Mouse (Mus musculus) embryonic facial prominence, embryonic 11.5 days (tissue): Measurements from ENCODE around the gene Gm15737. TPM values are rescaled to one million over a fixed set of nuclear protein-coding genes. Genes with fewer than 3 reads are reported as not detected.

Source experiments
- ATAC-seq: fragments of 200-750 bp; cut with Nextera tagmentation; replicated peaks from 2 replicates; pipeline ENCODE4 v1.8.0; 2017; ENCODE audit warnings: low read depth; ENCODE audit not compliant: insufficient number of reproducible peaks, low FRiP score, low TSS enrichment
- DNase-seq: peaks from one replicate; pipeline ENCODE4 v3.0.0-alpha.2; 2015; ENCODE audit warnings: low spot score
- H3K27ac ChIP-seq: fragments of 300-500 bp; sonication (generic); replicated peaks from 2 replicates; pipeline ENCODE4 v1.5.1; 2014; ENCODE audit warnings: mild to moderate bottlenecking, low read depth, low read length, control low read depth
- H3K27me3 ChIP-seq: fragments of 300-500 bp; sonication (generic); 2 replicates; pipeline ENCODE4 v1.6.1; 2014; ENCODE audit warnings: mild to moderate bottlenecking, low read length, moderate library complexity, mixed read lengths; ENCODE audit not compliant: control insufficient read depth, insufficient read depth
- H3K36me3 ChIP-seq: fragments of 300-500 bp; sonication (generic); replicated peaks from 2 replicates; pipeline ENCODE4 v1.6.1; 2014; ENCODE audit warnings: low read depth, mild to moderate bottlenecking, low read length, moderate library complexity, mixed read lengths; ENCODE audit not compliant: control insufficient read depth, insufficient read depth
- H3K4me1 ChIP-seq: fragments of 300-500 bp; sonication (generic); 2 replicates; pipeline ENCODE4 v1.6.1; 2014; ENCODE audit warnings: low read length, mixed read lengths; ENCODE audit not compliant: control insufficient read depth, insufficient read depth
- H3K4me2 ChIP-seq: fragments of 300-500 bp; sonication (generic); 2 replicates; pipeline ENCODE4 v1.6.1; 2014; ENCODE audit warnings: low read depth, mild to moderate bottlenecking, control low read depth, low read length, moderate library complexity
- H3K4me3 ChIP-seq: fragments of 300-500 bp; sonication (generic); 2 replicates; pipeline ENCODE4 v1.5.1; 2014; ENCODE audit warnings: low read depth, low read length, control low read depth
- H3K9ac ChIP-seq: fragments of 300-500 bp; sonication (generic); replicated peaks from 2 replicates; pipeline ENCODE4 v1.6.1; 2014; ENCODE audit warnings: mild to moderate bottlenecking, control low read depth, low read length
- H3K9me3 ChIP-seq: fragments of 300-500 bp; sonication (generic); replicated peaks from 2 replicates; pipeline ENCODE4 v1.6.1; 2016; ENCODE audit warnings: mild to moderate bottlenecking, low read length, inconsistent platforms, mixed read lengths; ENCODE audit not compliant: control insufficient read depth
- WGBS: fragments of 180-500 bp; shearing (Covaris S2); extraction: QIAGEN DNeasy Blood & Tissue Kit; methylation state at CpG from one replicate; pipeline ENCODE4 v1.1.7; 2014; 5-methylcytosine and 5-hydroxymethylcytosine counted together
- polyA plus RNA-seq: library from polyadenylated mRNA; unstranded; fragments of >200 nt; fragmentation: Nextera tagmentation; extraction: Ambion mirVana; gene quantifications from 2 replicates; pipeline ENCODE4 v1.2.1, GENCODE M21; 2014

Gm15737 gene
- polyA plus RNA-seq, 1 experiment from 2014 or later: not detected

GRCm38 (mm10) chr6:92858721-92859510, 10.2 kb upstream of the Gm15737 start:
- Histone ChIP-seq H3K4me2 (no peak overlapping the region), H3K9me3 (no peaks in the 10 kb centered on the region), H3K27ac (no peak overlapping the region), H3K4me3 (no peak overlapping the region), H3K4me1 (no peaks in the 10 kb centered on the region), H3K27me3 (no peaks in the 10 kb centered on the region), H3K9ac (no peak overlapping the region), H3K36me3 (no peaks in the 10 kb centered on the region)
- no peak for ATAC-seq
- no peak for DNase-seq
- 86% methylated on average over 12 of the region's 12 CpGs for WGBS

- DNase-seq: peak; percentile 56
- Histone ChIP-seq H3K4me3 (no peak overlapping the region), H3K9me3 (no peaks in the 10 kb centered on the region), H3K4me1 (no peaks in the 10 kb centered on the region), H3K9ac (no peak overlapping the region), H3K4me2 (no peak overlapping the region), H3K27ac (no peak overlapping the region), H3K27me3 (no peaks in the 10 kb centered on the region), H3K36me3 (no peaks in the 10 kb centered on the region)
- 49% methylated on average over 5 of the region's 5 CpGs for WGBS
- ATAC-seq: no peak
These were observed 8.8 kb upstream of the Gm15737 start for GRCm38 (mm10) chr6:92860285-92860912.

GRCm38 (mm10) chr6:92862599-92862998, 6.6 kb upstream of the Gm15737 start:
- Histone ChIP-seq H3K9ac (no peak overlapping the region), H3K36me3 (no peaks in the 10 kb centered on the region), H3K4me3 (no peak overlapping the region), H3K4me2 (no peak overlapping the region), H3K4me1 (no peaks in the 10 kb centered on the region), H3K9me3 (no peaks in the 10 kb centered on the region), H3K27ac (no peak overlapping the region), H3K27me3 (no peaks in the 10 kb centered on the region)
- DNase-seq: no peak
- ATAC-seq: no peak
- WGBS: 79% methylated on average over 9 of the region's 9 CpGs

- DNase-seq: peak; percentile 75
- Histone ChIP-seq H3K4me3 (no peak overlapping the region), H3K27me3 (no peaks in the 10 kb centered on the region), H3K9me3 (no peaks in the 10 kb centered on the region), H3K4me1 (no peaks in the 10 kb centered on the region; the same call in 1 of the 2 replicates), H3K9ac (no peak overlapping the region), H3K4me2 (no peak overlapping the region), H3K27ac (no peak overlapping the region), H3K36me3 (no peaks in the 10 kb centered on the region)
- peak; percentile 59; the same call in 1 of the 2 replicates for ATAC-seq
- WGBS: 32% methylated on average over 16 of the region's 16 CpGs
These were observed 544 bp downstream of the Gm15737 start for GRCm38 (mm10) chr6:92869582-92870219.

- Histone ChIP-seq H3K4me2 (no peak overlapping the region), H3K36me3 (no peaks in the 10 kb centered on the region), H3K4me3 (no peak overlapping the region), H3K27me3 (no peaks in the 10 kb centered on the region), H3K27ac (no peak overlapping the region), H3K4me1 (no peaks in the 10 kb centered on the region; the same call in 1 of the 2 replicates), H3K9ac (no peak overlapping the region), H3K9me3 (no peaks in the 10 kb centered on the region)
- 78% methylated on average over 4 of the region's 4 CpGs for WGBS
- ATAC-seq (no peak), DNase-seq (no peak)
These were observed 2.7 kb downstream of the Gm15737 start for GRCm38 (mm10) chr6:92871813-92872212.

GRCm38 (mm10) chr6:92872766-92873165, 3.6 kb downstream of the Gm15737 start:
- Histone ChIP-seq H3K4me3 (no peak overlapping the region), H3K27ac (no peak overlapping the region), H3K9me3 (no peaks in the 10 kb centered on the region), H3K36me3 (no peaks in the 10 kb centered on the region), H3K4me1 (no peaks in the 10 kb centered on the region; the same call in 1 of the 2 replicates), H3K9ac (no peak overlapping the region), H3K27me3 (no peaks in the 10 kb centered on the region), H3K4me2 (no peak overlapping the region)
- ATAC-seq: no peak
- WGBS: 89% methylated on average over 10 of the region's 10 CpGs
- no peak for DNase-seq

- Histone ChIP-seq H3K9me3 (no peaks in the 10 kb centered on the region), H3K4me2 (no peak overlapping the region), H3K9ac (no peak overlapping the region), H3K36me3 (no peaks in the 10 kb centered on the region), H3K27me3 (no peaks in the 10 kb centered on the region), H3K4me1 (no peaks in the 10 kb centered on the region; the same call in 1 of the 2 replicates), H3K4me3 (no peak overlapping the region), H3K27ac (no peak overlapping the region)
- DNase-seq: no peak
- ATAC-seq: no peak
- 59% methylated on average over 5 of the region's 5 CpGs for WGBS
These were observed 5.7 kb downstream of the Gm15737 start for GRCm38 (mm10) chr6:92874854-92875253.

- Histone ChIP-seq H3K9me3 (no peaks in the 10 kb centered on the region), H3K4me3 (no peak overlapping the region), H3K4me2 (no peak overlapping the region), H3K9ac (no peak overlapping the region), H3K27ac (no peak overlapping the region), H3K27me3 (no peaks in the 10 kb centered on the region), H3K4me1 (no peaks in the 10 kb centered on the region; the same call in 1 of the 2 replicates), H3K36me3 (no peaks in the 10 kb centered on the region)
- no peak for ATAC-seq
- DNase-seq: no peak
- 89% methylated on average over 2 of the region's 2 CpGs for WGBS
These were observed 6.2 kb downstream of the Gm15737 start for GRCm38 (mm10) chr6:92875340-92875739.
